Mouse (Mus musculus) liver, adult 2 months (tissue): ENCODE measurements around the gene Fah.

Experiments used
- CTCF ChIP-seq: fragments of 200-500 bp; IDR thresholded peaks from 2 replicates; pipeline ENCODE4 v1.5.1; 2011; ENCODE audit warnings: low read depth, low read length, control low read depth
- POLR2A ChIP-seq: fragments of 200-500 bp; IDR thresholded peaks from 2 replicates; pipeline ENCODE4 v1.6.1; 2011; ENCODE audit warnings: low read length, control low read depth; ENCODE audit not compliant: insufficient read depth; ENCODE audit errors: extremely low read depth

DNA sequence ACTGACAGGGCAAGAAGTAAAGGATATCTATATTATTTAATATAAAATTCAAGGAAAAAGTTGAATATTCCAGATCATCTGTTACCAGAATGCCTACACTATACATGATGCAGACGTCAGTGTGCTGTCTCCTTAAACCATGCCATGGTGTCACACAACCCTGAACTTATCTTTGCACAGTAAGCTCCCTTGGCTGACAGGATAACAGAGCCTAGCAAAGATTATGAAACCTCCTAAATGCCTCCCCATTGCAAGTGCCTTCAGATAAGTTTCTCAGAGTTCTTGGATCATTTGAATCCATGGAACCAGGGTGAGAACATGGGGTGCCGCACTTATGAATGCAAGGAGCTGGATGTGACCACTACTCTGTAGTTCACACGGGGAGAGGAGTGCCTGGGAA is 25.4 kb upstream of the Fah start:
- no peak for TF ChIP-seq CTCF
- no peak for TF ChIP-seq POLR2A
